Mouse (Mus musculus) spleen, adult 10 weeks (tissue): ENCODE results near the gene Sco1. TPM values are rescaled to one million over a fixed set of nuclear protein-coding genes. Genes with fewer than 3 reads are reported as not detected.

Experiments
- polyA plus RNA-seq: library from polyadenylated mRNA; stranded (reverse); fragments of 350-450 nt; fragmentation: Illumina TruSeq; extraction: RNeasy Lipid Tissue Mini Kit (QIAGEN cat#74804); gene quantifications from one replicate; pipeline ENCODE4 v1.2.3, GENCODE M21; 2015; ENCODE audit warnings: low replicate concordance; ENCODE audit not compliant: insufficient read depth

Gene Sco1
- 11.8 TPM for polyA plus RNA-seq

GRCm38 (mm10) chr11:67052321-67052952 is at the start of gene Sco1, which contains the start of gene Adprm:
Gene Sco1, plus strand, starts transcription at chr11:67052670.
Gene Adprm, minus strand, starts transcription at chr11:67052594.

GRCm38 (mm10) chr11:67024867-67025477 is 27.5 kb upstream of the Sco1 start, which contains the start of gene Tmem220:
Gene Tmem220, plus strand, starts transcription at chr11:67025154.

GRCm38 (mm10) chr11:67078000-67078399 is 25.5 kb downstream of the Sco1 start, which contains the start of gene Myh3:
Gene Myh3, plus strand, starts transcription at chr11:67078300.

Other genes with a start within 250 kb of the Sco1 start
- gene Pirt, start 140.7 kb upstream of the Sco1 start, polyA plus RNA-seq: not detected
- not detected for gene Tmem238l, start 96.0 kb upstream of the Sco1 start, polyA plus RNA-seq
- gene Tmem220, start 27.5 kb upstream of the Sco1 start, polyA plus RNA-seq: 2.8 TPM
- gene Adprm, start 76 bp upstream of the Sco1 start, polyA plus RNA-seq: 58.2 TPM
- gene Myh3, start 25.6 kb downstream of the Sco1 start, polyA plus RNA-seq: not detected
- not detected for gene Myh2, start 118.4 kb downstream of the Sco1 start, polyA plus RNA-seq
- 0.39 TPM for gene Myh1, start 147.4 kb downstream of the Sco1 start, polyA plus RNA-seq
- gene Myh4, start 185.4 kb downstream of the Sco1 start, polyA plus RNA-seq: not detected
- gene Myh8, start 224.5 kb downstream of the Sco1 start, polyA plus RNA-seq: 0.11 TPM